Mouse (Mus musculus): Measurements from ENCODE around the gene Ptgds. TPM values are rescaled to one million over a fixed set of nuclear protein-coding genes. Genes with fewer than 3 reads are reported as not detected.

Gene Ptgds
- 0.62 and 0.80 TPM in 2 replicates for polyA plus RNA-seq (2012; rRNA removed)

DNA sequence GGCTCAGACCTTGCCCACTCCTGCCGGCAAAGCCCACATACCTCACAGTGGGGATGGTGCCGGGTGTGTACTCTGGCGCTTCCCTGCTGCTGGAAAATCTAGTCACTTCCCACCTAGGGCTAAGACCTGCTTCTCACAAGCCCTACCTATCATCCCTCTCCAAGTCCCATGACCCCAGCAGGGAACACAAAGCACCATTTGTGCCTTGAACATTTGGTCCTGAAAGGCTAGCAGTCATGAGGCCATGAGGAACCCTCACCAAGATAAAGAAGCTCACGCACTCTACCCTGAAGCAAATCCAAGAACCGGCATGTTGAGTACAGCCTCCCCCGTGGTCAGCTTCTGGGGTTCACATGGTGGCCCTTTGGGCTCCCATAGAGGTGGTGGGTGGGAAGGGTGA is at the start of gene Ptgds:
Gene Ptgds, minus strand, starts transcription at position 78 of the 400 bp plus-strand sequence.
- DNase-seq = no peak
- TF ChIP-seq POLR2A (IDR thresholded peaks at IDR 0.05; ENCODE audit: borderline replicate concordance, extremely low read depth, low read depth, low read length) = no peak
- no peak for TF ChIP-seq CTCF (IDR thresholded peaks at IDR 0.05; ENCODE audit: insufficient read depth, low read length)
- WGBS = 45% methylated on average over 6 of the region's 6 CpGs
- no peak within 1 kb of the TSS for H3K4me3 ChIP-seq (replicated peaks; ENCODE audit: extremely low read depth, low read depth, low read length)
- no peaks in the 10 kb centered on the region for H3K4me1 ChIP-seq (ENCODE audit: control insufficient read depth, insufficient read depth, low read length)

DNA sequence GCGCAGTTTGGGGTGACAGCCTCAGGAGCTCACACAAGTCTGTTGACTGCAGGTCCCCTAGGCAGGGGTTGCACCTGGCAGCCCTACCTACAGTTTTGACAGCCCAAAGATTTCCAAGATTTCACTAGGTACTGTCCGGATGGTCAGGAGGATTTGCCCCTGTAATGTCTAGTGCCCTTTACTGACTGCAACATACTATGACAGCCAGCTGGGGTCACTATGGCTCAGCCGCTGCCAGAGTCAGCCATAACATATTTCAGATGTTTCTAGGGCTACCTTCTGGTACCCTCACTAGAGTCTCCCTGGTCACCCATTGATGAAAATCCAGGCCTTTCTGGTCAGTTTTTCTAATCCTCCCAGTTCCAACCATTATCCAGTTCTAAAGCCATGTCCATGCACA is 40.1 kb upstream of the Ptgds start:
- WGBS = 51% methylated on average over 3 of the region's 3 CpGs
- peak; percentile 53; the same call in 1 of the 2 replicates for TF ChIP-seq CTCF (IDR thresholded peaks at IDR 0.05; ENCODE audit: insufficient read depth, low read length)
- no peak for TF ChIP-seq POLR2A (IDR thresholded peaks at IDR 0.05; ENCODE audit: borderline replicate concordance, extremely low read depth, low read depth, low read length)
- Histone ChIP-seq H3K4me3 (replicated peaks; ENCODE audit: extremely low read depth, low read depth, low read length) (no peak overlapping the region), H3K4me1 (ENCODE audit: control insufficient read depth, insufficient read depth, low read length) (no peaks in the 10 kb centered on the region)
- DNase-seq = no peak

DNA sequence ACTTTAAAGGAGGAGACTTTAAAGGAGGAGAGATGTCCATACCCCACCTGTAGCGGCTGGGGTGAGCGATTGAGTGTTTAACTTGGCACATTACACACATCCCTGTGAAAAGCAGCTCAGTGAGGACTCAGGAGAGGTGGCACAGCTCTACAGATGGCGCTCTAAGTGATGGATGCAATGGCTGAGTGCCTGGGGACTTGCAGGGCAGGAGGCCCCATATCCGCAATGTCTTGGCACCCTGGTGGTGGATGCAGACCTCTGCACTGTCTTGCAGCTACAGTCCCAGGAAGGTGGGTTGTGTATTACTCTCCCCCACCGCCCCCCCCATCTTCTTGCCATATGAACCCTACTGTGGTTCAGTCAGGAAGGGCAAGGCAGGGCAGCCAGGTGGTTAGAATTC is 37.1 kb upstream of the Ptgds start:
- WGBS = 38% methylated on average over 5 of the region's 5 CpGs
- TF ChIP-seq CTCF (IDR thresholded peaks at IDR 0.05; ENCODE audit: insufficient read depth, low read length) (peak; percentile 41; the same call in 1 of the 2 replicates), POLR2A (IDR thresholded peaks at IDR 0.05; ENCODE audit: borderline replicate concordance, extremely low read depth, low read depth, low read length) (no peak)
- H3K4me3 ChIP-seq (replicated peaks; ENCODE audit: extremely low read depth, low read depth, low read length) = no peak overlapping the region
- no peaks in the 10 kb centered on the region for H3K4me1 ChIP-seq (ENCODE audit: control insufficient read depth, insufficient read depth, low read length)
- DNase-seq = no peak

DNA sequence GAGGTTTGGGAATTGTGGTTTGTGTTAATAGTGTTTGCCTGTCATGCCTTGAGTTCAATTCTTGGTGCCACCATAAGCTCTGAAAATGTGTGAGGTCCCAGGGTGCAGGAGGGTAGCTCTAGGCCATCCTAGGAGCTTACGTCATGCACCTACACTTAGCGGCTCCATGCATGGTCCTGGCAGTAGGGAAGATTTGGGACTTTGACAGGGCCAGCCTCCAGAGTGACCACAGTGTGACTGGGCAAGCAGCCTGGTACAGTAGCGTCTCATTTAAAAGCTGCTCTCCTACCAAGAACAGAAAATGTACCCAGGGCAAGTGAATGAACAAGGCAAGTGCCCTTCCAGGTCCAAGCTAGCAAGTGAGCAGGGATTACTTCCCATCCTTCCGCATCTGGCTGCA is 36.0 kb upstream of the Ptgds start:
- WGBS = over 99% methylated on average over 4 of the region's 4 CpGs

DNA sequence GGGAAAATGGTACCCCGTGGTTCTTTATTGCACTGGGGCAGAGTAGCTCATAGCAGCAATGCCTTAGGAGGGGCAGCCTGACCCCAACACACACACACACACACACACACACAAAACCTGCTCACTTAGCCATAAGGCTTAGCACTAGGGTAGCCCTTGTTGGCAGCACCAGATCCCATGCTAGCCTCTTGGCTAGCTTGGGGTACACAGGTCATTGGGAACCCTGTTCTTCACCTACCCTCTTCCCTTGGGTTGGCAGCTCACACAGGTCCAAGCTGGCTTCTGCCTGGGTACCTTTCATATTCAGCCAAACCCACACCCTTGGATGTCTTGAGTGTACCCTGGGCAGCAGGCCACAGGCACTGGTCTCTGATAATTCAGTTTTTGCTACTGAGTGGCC is 35.2 kb upstream of the Ptgds start:
- no peak overlapping the region for H3K4me3 ChIP-seq (replicated peaks; ENCODE audit: extremely low read depth, low read depth, low read length)
- WGBS = 88% methylated on average over 1 of the region's 1 CpGs

More for the DNA sequence above, 36.0 kb upstream of the Ptgds start:
- TF ChIP-seq CTCF (IDR thresholded peaks at IDR 0.05; ENCODE audit: insufficient read depth, low read length) (no peak), POLR2A (IDR thresholded peaks at IDR 0.05; ENCODE audit: borderline replicate concordance, extremely low read depth, low read depth, low read length) (no peak)
- peaks cover 7% of the 10 kb centered on the region for H3K4me1 ChIP-seq (ENCODE audit: control insufficient read depth, insufficient read depth, low read length)
- H3K4me3 ChIP-seq (replicated peaks; ENCODE audit: extremely low read depth, low read depth, low read length) = no peak overlapping the region
- no peak for DNase-seq

DNA sequence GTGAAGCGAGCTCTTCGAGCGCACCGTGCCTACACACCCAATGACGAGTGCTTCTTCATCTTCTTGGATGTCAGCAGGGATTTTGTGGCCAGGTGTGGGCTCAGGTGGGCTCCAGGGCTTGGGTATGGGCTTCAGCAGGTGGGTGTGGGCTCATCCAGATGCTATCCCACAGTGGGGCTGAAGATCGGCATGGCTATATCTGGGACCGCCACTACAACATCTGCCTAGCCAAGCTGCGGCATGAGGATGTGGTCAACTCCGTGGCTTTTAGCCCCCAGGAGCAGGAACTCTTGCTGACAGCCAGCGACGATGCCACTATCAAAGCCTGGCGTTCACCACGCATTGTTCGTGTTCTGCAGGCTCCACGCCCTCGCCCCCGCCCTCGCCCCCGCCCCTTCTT is 34.7 kb upstream of the Ptgds start:
- 89% methylated on average over 19 of the region's 19 CpGs for WGBS
- DNase-seq = no peak
- no peak overlapping the region for H3K4me3 ChIP-seq (replicated peaks; ENCODE audit: extremely low read depth, low read depth, low read length)
- TF ChIP-seq POLR2A (IDR thresholded peaks at IDR 0.05; ENCODE audit: borderline replicate concordance, extremely low read depth, low read depth, low read length) = no peak
- TF ChIP-seq CTCF (IDR thresholded peaks at IDR 0.05; ENCODE audit: insufficient read depth, low read length) = no peak
- H3K4me1 ChIP-seq (ENCODE audit: control insufficient read depth, insufficient read depth, low read length) = peaks cover 9% of the 10 kb centered on the region

More for the DNA sequence above, 35.2 kb upstream of the Ptgds start:
- H3K4me1 ChIP-seq (ENCODE audit: control insufficient read depth, insufficient read depth, low read length) = peaks cover 8% of the 10 kb centered on the region
- DNase-seq = no peak
- TF ChIP-seq CTCF (IDR thresholded peaks at IDR 0.05; ENCODE audit: insufficient read depth, low read length) (no peak), POLR2A (IDR thresholded peaks at IDR 0.05; ENCODE audit: borderline replicate concordance, extremely low read depth, low read depth, low read length) (no peak)

DNA sequence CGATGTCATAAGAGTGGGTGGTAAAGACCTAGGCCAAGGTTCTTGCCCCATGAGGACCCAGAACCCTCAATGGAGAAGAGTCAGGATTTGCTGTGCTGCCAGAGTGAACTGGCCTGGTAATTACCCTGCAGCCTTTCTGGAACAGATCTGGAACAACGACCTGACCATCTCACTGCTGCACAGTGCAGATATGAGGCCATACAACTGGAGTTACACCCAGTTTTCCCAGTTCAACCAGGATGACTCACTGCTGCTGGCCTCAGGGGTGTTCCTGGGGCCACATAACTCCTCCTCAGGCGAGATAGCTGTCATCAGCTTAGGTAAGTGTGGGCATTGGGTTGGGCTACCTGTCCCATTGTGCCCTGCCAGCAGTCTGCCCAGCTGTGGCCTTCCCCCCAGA is 32.9 kb upstream of the Ptgds start:
- Histone ChIP-seq H3K4me1 (ENCODE audit: control insufficient read depth, insufficient read depth, low read length) (peaks cover 9% of the 10 kb centered on the region), H3K4me3 (replicated peaks; ENCODE audit: extremely low read depth, low read depth, low read length) (no peak overlapping the region)
- TF ChIP-seq POLR2A (IDR thresholded peaks at IDR 0.05; ENCODE audit: borderline replicate concordance, extremely low read depth, low read depth, low read length) (no peak), CTCF (IDR thresholded peaks at IDR 0.05; ENCODE audit: insufficient read depth, low read length) (no peak)
- 82% methylated on average over 3 of the region's 3 CpGs for WGBS
- DNase-seq = no peak

DNA sequence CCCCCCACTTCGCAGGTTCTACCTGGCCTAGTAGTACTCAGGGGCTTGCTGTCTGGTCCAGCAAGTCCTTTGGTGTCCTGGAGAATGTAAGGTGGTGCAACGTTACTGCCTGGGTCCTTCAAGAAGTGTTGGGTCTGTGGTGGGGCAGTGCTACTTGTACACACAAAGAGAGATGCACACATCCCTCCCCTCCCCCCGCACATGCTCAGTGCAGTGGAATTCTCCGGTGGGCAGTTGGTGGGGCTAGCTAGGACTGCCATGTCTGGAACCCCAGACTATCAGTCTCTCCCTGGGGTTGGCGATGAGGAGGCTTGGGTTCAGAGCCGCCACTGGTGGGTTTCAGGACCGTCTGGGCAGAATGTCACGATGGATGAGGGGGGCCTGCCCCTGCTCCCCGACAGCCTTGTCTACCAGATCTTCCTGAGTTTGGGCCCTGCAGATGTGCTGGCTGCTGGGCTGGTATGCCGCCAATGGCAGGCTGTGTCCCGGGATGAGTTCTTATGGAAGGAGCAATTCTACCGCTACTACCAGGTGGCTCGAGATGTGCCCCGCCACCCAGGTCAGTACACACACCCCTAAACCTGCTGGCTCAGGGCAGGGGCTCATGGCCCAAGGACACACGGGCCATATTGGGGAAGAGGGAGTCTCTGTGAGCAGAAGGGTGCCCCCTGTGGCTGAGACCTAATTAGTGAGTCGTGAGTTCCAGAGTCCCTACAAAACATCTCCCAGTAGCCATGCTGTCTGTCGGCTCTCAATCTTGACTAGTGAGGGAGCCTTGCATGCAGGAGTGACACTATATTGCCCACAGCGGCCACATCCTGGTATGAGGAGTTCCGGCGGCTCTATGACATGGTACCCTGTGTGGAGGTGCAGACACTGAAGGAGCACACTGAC is 32.0 kb upstream of the Ptgds start, which contains the start of gene C8g:
Gene C8g, minus strand, starts transcription at position 127 of the 894 bp plus-strand sequence.
- TF ChIP-seq CTCF (IDR thresholded peaks at IDR 0.05; ENCODE audit: insufficient read depth, low read length) (no peak), POLR2A (IDR thresholded peaks at IDR 0.05; ENCODE audit: borderline replicate concordance, extremely low read depth, low read depth, low read length) (no peak)
- no peak for DNase-seq
- 69% methylated on average over 20 of the region's 20 CpGs for WGBS
- peaks cover 9% of the 10 kb centered on the region for H3K4me1 ChIP-seq (ENCODE audit: control insufficient read depth, insufficient read depth, low read length)
- H3K4me3 ChIP-seq (replicated peaks; ENCODE audit: extremely low read depth, low read depth, low read length) = peak within 1 kb of the TSS; percentile 81

DNA sequence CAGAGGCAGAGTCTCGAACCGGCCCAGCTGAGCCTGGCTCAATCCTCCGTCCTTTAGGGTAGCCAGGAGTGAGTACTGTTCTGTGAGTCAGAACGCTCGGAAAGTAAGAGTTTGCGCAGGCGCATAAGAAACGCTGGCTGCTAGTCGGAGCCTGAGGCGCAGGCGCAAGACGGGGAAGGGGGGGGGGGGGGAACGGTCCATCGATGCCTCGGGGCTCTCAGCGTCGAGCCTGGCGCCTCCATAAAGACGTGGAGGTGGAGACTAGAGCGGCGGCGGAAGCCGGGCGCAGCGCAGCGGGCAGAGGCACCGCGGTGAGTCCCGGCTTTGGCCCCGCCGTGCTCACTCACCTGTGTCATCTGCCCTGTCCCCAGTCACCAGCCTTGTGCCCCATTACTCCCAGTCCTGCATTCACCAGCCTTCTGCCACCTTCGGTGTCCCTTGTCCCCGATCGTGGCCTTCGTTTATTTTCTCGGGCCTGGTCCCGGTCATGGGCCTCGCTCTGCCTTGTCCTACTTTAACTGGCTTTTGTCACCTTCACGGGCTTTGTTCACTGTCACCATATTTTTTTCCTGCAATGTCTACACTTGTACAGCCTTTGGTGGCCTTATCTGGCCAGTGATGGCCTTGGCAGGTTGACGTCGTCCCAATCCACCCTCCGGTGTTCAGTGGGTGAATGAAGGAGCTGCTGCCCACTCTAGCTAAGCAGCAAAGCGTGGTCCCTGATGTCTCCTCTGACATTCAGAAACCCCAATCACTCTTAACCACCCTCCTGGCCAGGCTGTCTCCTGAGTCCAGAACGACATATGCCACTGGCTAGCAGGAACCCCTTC is 30.9 kb upstream of the Ptgds start, which contains the start of gene Fbxw5:
Gene Fbxw5, plus strand, starts transcription at position 175 of the 830 bp plus-strand sequence.
- DNase-seq = peak; percentile 75
- peak within 1 kb of the TSS; percentile 81 for H3K4me3 ChIP-seq (replicated peaks; ENCODE audit: extremely low read depth, low read depth, low read length)
- TF ChIP-seq CTCF (IDR thresholded peaks at IDR 0.05; ENCODE audit: insufficient read depth, low read length) (no peak), POLR2A (IDR thresholded peaks at IDR 0.05; ENCODE audit: borderline replicate concordance, extremely low read depth, low read depth, low read length) (peak; percentile 82)
- WGBS = under 1% methylated on average over 43 of the region's 44 CpGs
- H3K4me1 ChIP-seq (ENCODE audit: control insufficient read depth, insufficient read depth, low read length) = peaks cover 9% of the 10 kb centered on the region
